Mouse (Mus musculus): ENCODE results near the gene Isg15. TPM values are rescaled to one million over a fixed set of nuclear protein-coding genes. Genes with fewer than 3 reads are reported as not detected.

Gene Isg15
- polyA plus RNA-seq, 1 experiment from 2014 or later = 1.7 TPM

DNA sequence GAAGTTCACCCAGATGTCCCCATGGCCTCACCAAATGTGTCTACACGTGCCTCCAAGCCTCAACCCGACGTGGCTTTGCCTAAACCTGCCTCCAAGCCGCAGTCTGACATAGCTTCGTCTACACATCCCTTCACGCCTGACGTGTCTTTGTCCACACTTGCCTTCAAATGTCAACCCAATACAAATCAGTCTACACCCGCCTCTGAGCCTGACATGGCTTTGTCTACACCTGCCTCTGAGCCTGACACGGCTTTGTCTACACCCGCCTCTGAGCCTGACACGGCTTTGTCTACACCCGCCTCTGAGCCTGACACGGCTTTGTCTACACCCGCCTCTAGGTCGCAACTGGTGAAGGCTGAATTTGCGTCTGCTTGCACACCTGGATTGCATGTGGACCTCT, 17.2 kb upstream of the Isg15 start:
- no peak overlapping the region for H3K4me3 ChIP-seq
- H3K4me1 ChIP-seq (replicated peaks) = no peaks in the 10 kb centered on the region
- no peaks in the 10 kb centered on the region for H3K9me3 ChIP-seq
- ATAC-seq (ENCODE audit: low FRiP score) = no peak
- H3K27ac ChIP-seq = no peak overlapping the region
- 84% methylated on average over 16 of the region's 16 CpGs for WGBS
- peaks cover 28% of the 10 kb centered on the region for H3K36me3 ChIP-seq
- no peak overlapping the region for H3K4me2 ChIP-seq
- no peak overlapping the region for H3K9ac ChIP-seq
- no peaks in the 10 kb centered on the region for H3K27me3 ChIP-seq

DNA sequence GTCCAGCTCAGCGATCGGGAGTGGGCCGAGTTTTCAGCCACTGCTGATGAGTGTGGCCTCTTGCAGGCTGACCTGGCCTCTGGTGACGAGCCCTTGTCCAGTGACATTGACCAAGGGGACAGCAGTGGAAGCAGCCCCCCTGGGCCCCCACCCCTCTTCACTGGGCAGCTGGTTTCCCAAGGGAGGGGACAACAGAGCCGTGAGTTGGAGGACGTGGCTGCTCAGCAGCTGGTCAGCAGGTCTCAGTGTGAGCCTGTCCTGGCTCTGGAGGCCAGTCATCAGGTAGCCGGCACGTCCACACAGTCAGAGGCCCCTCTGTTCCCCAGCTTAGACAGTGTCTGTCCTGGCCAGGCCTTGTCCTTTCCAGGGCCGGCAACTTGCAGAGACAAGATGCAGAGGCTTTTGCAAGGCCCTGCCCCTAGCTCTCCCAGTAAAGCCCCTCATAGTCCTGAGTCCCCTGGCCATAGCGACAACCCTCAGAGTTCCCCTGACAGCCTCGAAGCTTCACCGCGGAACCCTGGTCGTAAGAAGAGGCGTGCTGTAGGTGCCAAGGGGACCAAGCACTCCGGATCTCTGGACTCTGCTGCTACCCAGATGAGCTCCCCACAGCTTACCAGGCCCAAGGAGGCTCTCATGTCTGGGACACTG, 16.5 kb upstream of the Isg15 start:
- H3K36me3 ChIP-seq = peaks cover 22% of the 10 kb centered on the region
- WGBS = 83% methylated on average over 16 of the region's 16 CpGs
- no peak overlapping the region for H3K4me3 ChIP-seq
- H3K27ac ChIP-seq = no peak overlapping the region
- H3K4me1 ChIP-seq (replicated peaks) = no peaks in the 10 kb centered on the region
- no peak for ATAC-seq (ENCODE audit: low FRiP score)
- H3K27me3 ChIP-seq = no peaks in the 10 kb centered on the region
- H3K9me3 ChIP-seq = no peaks in the 10 kb centered on the region
- no peak overlapping the region for H3K4me2 ChIP-seq
- H3K9ac ChIP-seq = no peak overlapping the region

DNA sequence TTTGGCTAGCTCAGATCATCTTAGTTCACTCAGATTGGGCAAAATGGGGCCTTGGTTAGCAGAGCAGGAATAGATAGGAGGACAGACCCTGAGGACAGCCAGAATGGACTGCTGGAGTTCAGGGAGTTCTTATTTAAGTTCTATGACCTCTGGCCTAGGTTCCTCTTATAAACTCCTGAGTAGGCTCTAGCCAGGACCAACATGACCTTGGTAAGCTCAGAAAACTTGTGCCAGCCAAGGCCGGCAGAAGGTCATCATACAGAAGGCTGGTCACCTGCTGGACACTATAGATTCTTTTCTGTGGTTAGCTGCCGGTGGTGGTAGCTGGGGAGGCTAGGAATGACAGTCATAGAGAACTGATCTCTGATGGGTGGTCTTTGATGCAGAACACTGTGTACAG, 15.6 kb upstream of the Isg15 start:
- no peak overlapping the region for H3K4me3 ChIP-seq
- peaks cover 12% of the 10 kb centered on the region for H3K36me3 ChIP-seq
- 91% methylated on average over 2 of the region's 2 CpGs for WGBS
- no peak overlapping the region for H3K27ac ChIP-seq
- no peaks in the 10 kb centered on the region for H3K27me3 ChIP-seq
- no peaks in the 10 kb centered on the region for H3K9me3 ChIP-seq
- H3K4me1 ChIP-seq (replicated peaks) = no peaks in the 10 kb centered on the region
- H3K9ac ChIP-seq = no peak overlapping the region
- no peak overlapping the region for H3K4me2 ChIP-seq
- no peak for ATAC-seq (ENCODE audit: low FRiP score)

DNA sequence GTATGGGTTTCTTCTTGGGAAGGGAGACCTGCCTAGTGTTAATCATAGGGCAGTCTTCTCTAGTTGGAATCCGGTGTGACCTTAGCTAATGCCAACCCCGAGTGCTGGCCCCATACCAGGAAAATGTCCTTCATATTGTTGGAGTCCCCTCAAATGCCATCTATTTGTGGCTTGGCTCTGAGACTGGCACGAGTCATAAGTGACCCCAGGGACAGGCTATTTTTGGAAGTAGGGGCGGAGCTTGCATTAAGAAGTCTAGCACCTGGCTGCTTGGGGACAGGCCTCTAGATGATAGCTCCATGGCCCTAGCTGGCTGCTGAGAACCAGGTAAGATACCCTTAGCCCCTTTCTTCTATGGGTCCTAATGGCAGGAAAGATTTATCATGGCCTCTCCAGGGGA, 15.0 kb upstream of the Isg15 start, which contains the start of gene Perm1:
Perm1 (plus strand) TSS at position 220 of the 400 bp plus-strand sequence.
- H3K27me3 ChIP-seq = no peaks in the 10 kb centered on the region
- no peak within 1 kb of the TSS for H3K27ac ChIP-seq
- H3K4me1 ChIP-seq (replicated peaks) = no peaks in the 10 kb centered on the region
- H3K4me2 ChIP-seq = no peak within 1 kb of the TSS
- H3K4me3 ChIP-seq = no peak within 1 kb of the TSS
- H3K36me3 ChIP-seq = peaks cover 9% of the 10 kb centered on the region
- ATAC-seq (ENCODE audit: low FRiP score) = no peak
- 78% methylated on average over 4 of the region's 4 CpGs for WGBS
- no peak within 1 kb of the TSS for H3K9ac ChIP-seq
- H3K9me3 ChIP-seq = no peaks in the 10 kb centered on the region

DNA sequence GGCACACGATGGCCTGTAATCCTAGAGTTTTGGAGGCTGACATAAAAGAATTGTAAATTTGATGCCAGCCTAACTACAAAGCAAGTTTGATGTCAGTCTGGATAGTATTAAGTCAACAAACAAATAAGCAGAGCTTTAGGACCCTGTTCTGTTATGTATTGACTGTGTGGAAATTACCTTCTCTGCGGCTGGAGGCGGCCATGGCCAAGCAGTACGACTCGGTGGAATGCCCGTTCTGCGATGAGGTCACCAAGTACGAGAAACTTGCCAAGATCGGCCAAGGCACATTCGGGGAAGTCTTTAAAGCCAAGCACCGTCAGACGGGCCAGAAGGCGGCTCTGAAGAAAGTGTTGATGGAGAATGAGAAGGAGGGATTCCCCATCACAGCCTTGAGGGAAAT, 12.5 kb upstream of the Isg15 start:
- no peak for ATAC-seq (ENCODE audit: low FRiP score)
- no peak overlapping the region for H3K9ac ChIP-seq
- H3K4me1 ChIP-seq (replicated peaks) = no peaks in the 10 kb centered on the region
- H3K27me3 ChIP-seq = no peaks in the 10 kb centered on the region
- H3K27ac ChIP-seq = no peak overlapping the region
- no peaks in the 10 kb centered on the region for H3K36me3 ChIP-seq
- no peak overlapping the region for H3K4me2 ChIP-seq
- no peak overlapping the region for H3K4me3 ChIP-seq
- no peaks in the 10 kb centered on the region for H3K9me3 ChIP-seq
- WGBS = 94% methylated on average over 13 of the region's 13 CpGs

DNA sequence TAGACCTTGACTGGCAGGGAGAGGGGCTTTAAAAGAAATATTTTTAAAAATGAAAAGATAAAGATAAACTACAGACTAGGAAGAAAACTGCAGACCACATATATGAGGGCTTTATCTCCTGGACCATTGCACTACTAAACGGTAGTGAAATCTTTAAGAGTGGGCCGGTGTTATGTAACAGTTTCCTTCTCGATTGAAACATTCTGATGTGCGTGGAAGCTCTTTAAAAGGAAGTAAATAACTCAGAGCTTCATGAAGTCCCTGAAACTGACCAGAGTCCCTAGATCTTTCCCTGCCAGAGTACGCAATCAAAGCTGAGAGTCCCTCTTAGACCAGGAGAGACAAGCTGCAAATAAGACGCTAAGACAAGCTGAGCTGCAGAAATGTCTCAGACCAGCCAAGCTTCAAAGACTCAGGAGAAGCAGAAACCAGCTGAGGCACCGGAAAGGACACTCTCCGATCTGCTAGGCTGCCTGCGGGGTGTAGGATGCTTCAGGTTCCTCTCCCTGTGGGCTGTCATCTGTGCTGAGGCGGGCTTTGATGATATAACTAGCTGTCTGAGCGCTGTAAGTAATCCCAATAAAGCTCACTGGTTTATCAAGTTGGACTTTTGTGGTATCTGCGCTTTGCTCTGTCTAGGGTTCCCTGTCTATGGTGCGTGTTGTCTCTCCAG, 9.5 kb upstream of the Isg15 start:
- H3K27ac ChIP-seq = no peak overlapping the region
- no peaks in the 10 kb centered on the region for H3K36me3 ChIP-seq
- H3K9me3 ChIP-seq = no peaks in the 10 kb centered on the region
- H3K9ac ChIP-seq = no peak overlapping the region
- peaks cover 7% of the 10 kb centered on the region; the same call in 1 of the 2 replicates for H3K4me1 ChIP-seq (replicated peaks)
- no peak overlapping the region for H3K4me2 ChIP-seq
- no peak for ATAC-seq (ENCODE audit: low FRiP score)
- no peak overlapping the region for H3K4me3 ChIP-seq
- no peaks in the 10 kb centered on the region for H3K27me3 ChIP-seq
- 82% methylated on average over 13 of the region's 13 CpGs for WGBS

DNA sequence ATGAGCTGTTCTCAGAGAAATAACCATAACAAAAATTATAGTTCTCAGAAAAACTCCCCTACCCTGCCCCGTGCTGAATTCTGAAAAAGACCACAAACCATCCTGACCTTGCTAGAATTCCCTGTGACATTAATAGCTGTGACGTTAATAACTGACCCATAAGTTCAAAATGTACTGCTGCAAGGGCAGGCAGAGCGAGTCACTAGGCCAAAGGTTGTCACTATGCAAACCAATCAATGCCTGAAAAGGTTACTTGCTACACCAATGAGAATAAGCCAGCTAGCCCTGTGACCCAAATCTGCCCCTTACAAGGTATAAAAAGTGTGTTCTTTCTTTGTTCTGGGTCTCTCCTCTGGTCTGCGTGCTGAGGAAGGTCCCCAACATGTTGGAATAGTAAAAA, 8.3 kb upstream of the Isg15 start:
- 96% methylated on average over 4 of the region's 4 CpGs for WGBS
- H3K4me2 ChIP-seq = no peak overlapping the region

DNA sequence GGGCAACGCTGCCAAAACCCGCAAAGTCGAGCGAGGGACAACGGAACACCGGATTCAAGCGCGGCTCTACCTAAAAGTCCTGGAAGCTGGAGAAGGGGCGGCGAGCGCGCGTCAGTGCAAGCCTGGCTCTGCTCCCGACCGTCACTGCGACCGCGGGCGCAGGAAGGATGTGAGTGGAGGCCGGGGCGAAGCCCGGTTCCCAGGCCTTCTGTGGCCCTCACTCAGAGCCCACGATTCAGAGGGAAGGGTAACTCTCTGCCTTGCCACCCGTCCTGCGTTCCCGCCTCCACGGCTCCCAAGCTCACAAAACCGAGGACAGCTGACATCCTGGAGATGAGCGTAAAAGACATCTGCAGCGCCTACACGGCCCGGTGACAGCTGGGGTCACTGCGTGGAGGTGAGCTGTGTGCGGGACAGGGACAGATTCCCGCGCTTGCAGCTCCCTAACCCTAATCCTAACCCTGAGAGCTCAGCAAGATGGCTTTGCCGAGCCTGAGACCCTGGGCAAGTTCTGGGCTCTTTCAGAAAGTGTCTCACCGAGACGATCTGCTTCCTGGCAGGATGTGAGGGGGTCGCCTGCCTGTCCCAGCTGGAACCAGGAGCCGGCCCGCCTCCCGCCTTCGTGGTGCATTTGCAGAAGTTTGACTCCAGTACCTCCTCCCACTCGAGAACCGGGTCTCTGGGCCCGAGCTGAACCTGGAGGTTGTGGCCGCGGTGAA, 3.0 kb upstream of the Isg15 start:
- H3K4me1 ChIP-seq (replicated peaks) = peaks cover 33% of the 10 kb centered on the region
- peak overlapping the region; percentile 44 for H3K27ac ChIP-seq
- H3K36me3 ChIP-seq = no peaks in the 10 kb centered on the region
- H3K9ac ChIP-seq = peak overlapping the region; percentile 81
- H3K9me3 ChIP-seq = no peaks in the 10 kb centered on the region
- under 1% methylated on average over 49 of the region's 49 CpGs for WGBS
- H3K27me3 ChIP-seq = peaks cover 16% of the 10 kb centered on the region; the same call in 1 of the 2 replicates
- H3K4me3 ChIP-seq = peak overlapping the region; percentile 61
- ATAC-seq (ENCODE audit: low FRiP score) = peak; percentile 72
- H3K4me2 ChIP-seq = peak overlapping the region; percentile 94

More for the DNA sequence above, 8.3 kb upstream of the Isg15 start:
- Histone ChIP-seq H3K36me3 (no peaks in the 10 kb centered on the region), H3K4me1 (replicated peaks) (peaks cover 19% of the 10 kb centered on the region), H3K4me3 (no peak overlapping the region), H3K27me3 (peaks cover 11% of the 10 kb centered on the region; the same call in 1 of the 2 replicates), H3K27ac (no peak overlapping the region), H3K9me3 (no peaks in the 10 kb centered on the region), H3K9ac (no peak overlapping the region)
- no peak for ATAC-seq (ENCODE audit: low FRiP score)

DNA sequence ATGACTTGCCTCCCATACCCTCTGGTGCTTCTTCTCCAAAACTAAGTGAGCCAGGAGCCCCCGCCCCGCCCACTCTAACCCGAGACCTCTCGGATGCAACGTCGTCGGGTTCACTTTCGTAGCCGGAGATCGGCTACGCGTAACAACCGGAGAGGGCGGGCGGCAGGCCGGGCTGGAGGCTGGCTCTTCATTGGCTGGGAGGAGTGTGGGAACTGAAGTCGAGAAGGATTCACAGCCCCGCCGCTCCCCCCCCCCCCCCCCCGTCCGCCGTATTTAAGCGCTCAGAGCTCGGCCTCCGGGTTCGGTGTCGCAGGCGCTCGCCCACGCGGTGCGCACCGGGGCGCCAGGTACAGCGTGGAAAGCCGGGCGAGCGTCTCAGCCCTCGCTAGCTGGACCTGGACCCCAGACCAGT, 2.4 kb upstream of the Isg15 start, which contains the start of gene AW011738:
AW011738 (plus strand) TSS at position 304 of the 412 bp plus-strand sequence.
- H3K9me3 ChIP-seq = no peaks in the 10 kb centered on the region
- H3K4me3 ChIP-seq = peak within 1 kb of the TSS; percentile 61
- ATAC-seq (ENCODE audit: low FRiP score) = peak; percentile 75
- no peaks in the 10 kb centered on the region for H3K36me3 ChIP-seq
- H3K27me3 ChIP-seq = peaks cover 16% of the 10 kb centered on the region; the same call in 1 of the 2 replicates
- peak within 1 kb of the TSS; percentile 78 for H3K27ac ChIP-seq
- WGBS = 0% methylated on average over 36 of the region's 39 CpGs
- H3K4me1 ChIP-seq (replicated peaks) = peaks cover 33% of the 10 kb centered on the region
- peak within 1 kb of the TSS; percentile 81 for H3K9ac ChIP-seq
- peak within 1 kb of the TSS; percentile 94 for H3K4me2 ChIP-seq

DNA sequence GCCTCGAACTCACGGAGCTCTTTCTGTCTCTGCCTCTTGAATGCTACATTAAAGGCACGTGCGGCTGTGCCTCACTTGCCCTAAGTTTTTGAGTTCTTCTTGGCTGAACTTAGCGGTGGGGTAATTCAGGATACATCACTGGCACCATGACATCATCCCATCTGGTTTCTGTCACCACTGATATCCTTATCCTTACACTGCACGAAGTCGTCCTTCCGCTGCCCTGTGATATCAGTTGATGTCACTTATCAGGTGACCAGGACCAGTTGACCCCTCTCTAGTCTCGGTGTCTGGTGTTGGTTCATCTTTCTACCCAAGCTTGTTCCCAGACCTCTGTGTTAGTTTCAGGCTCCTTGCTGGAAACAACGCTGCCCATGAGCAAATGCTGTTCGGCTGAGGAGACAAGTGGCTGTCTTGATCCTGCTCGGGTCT, 1.9 kb upstream of the Isg15 start:
- peak overlapping the region; percentile 61 for H3K4me3 ChIP-seq
- WGBS = 44% methylated on average over 12 of the region's 12 CpGs
- no peaks in the 10 kb centered on the region for H3K9me3 ChIP-seq
- H3K36me3 ChIP-seq = no peaks in the 10 kb centered on the region
- H3K4me1 ChIP-seq (replicated peaks) = peaks cover 33% of the 10 kb centered on the region
- peaks cover 16% of the 10 kb centered on the region; the same call in 1 of the 2 replicates for H3K27me3 ChIP-seq
- peak overlapping the region; percentile 78 for H3K27ac ChIP-seq
- H3K4me2 ChIP-seq = peak overlapping the region; percentile 94
- peak overlapping the region; percentile 81 for H3K9ac ChIP-seq
- ATAC-seq (ENCODE audit: low FRiP score) = no peak

DNA sequence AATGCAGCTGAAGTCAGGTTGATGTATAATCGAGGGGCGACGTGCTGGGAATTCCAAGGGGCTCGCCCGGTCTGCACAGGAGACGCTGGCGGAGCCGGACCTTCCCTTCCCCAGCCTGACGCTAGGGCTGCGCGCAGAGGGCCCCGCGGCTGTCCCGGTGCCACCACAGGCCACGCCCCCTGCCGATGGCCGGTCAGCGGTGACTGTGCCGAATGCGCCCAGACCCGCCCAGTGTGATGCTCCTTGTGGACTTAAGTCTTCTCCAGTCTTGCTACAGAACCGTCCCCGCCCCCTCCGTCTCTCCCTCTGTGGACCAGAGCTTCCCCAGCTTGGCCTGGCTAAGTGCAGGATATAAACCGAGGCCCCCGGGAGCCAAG, 2.8 kb downstream of the Isg15 start:
- Histone ChIP-seq H3K9ac (peak overlapping the region; percentile 76), H3K9me3 (no peaks in the 10 kb centered on the region), H3K4me2 (peak overlapping the region; percentile 58), H3K36me3 (peaks cover 5% of the 10 kb centered on the region; the same call in 1 of the 2 replicates), H3K27ac (peak overlapping the region; percentile 97), H3K27me3 (no peaks in the 10 kb centered on the region; the same call in 1 of the 2 replicates), H3K4me1 (replicated peaks) (peaks cover 44% of the 10 kb centered on the region), H3K4me3 (peak overlapping the region; percentile 66)
- 0% methylated on average over 23 of the region's 26 CpGs for WGBS
- ATAC-seq (ENCODE audit: low FRiP score) = peak; percentile 92

DNA sequence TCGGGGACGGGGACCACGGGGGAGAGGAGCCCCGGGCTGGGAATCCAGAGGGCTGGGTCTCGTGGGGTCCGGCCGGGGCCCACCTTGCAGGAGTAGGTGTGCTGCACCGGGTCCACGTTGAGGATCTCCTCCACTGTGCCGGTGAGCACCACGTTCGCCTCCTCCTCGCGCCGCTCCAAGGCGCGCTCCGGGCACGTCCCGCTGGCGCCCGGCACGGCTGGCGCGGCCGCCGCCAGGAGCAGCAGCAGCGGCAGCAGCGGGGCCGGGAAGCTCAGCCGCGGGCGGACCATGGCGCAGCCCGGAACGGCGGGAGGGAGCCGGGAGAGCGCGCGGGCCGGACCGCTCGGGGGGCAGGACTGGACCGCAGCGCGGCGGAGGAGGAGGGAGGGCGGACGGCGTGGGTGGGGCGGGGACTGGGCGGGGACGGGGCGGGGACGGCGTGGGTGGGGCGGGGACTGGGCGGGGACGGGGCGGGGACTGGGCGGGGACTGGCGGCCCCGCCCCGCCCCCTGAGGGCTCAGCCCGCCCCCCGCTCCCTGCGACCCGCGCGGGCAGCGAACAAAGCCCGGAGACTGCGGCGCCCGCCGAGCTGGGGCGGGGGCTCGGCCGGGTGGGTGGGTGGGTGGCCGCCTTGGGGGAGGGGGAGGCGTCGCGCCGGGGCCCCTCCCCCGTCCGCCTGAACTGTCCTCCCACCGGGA, 3.3 kb downstream of the Isg15 start, which contains the start of gene Agrn:
Agrn (minus strand) TSS at position 358 of the 698 bp plus-strand sequence.
- WGBS = under 1% methylated on average over 42 of the region's 88 CpGs
- peak; percentile 81 for ATAC-seq (ENCODE audit: low FRiP score)
- Histone ChIP-seq H3K9ac (peak within 1 kb of the TSS; percentile 86), H3K9me3 (no peaks in the 10 kb centered on the region), H3K27me3 (no peaks in the 10 kb centered on the region; the same call in 1 of the 2 replicates), H3K4me1 (replicated peaks) (peaks cover 44% of the 10 kb centered on the region), H3K27ac (peak within 1 kb of the TSS; percentile 97), H3K4me2 (peak within 1 kb of the TSS; percentile 92), H3K4me3 (peak within 1 kb of the TSS; percentile 66), H3K36me3 (peaks cover 9% of the 10 kb centered on the region)
